Mouse (Mus musculus): ENCODE results near the gene Vps9d1. TPM values are rescaled to one million over a fixed set of nuclear protein-coding genes. Genes with fewer than 3 reads are reported as not detected.
"Not testable (repeated sequence)": the region's sequence is repeated elsewhere in the genome, so short reads cannot be mapped to it uniquely, and the experiment has no call there.

Gene Vps9d1
- 10 to 100 TPM; 58.6 to 69.5 TPM for total RNA-seq (2021)
- long read RNA-seq, experiment 1, transcript Vps9d1-203 (15 exons, 2,952 nt) = major isoform, 18 of 60 reads
- long read RNA-seq, experiment 1, partial matches to known transcripts = 13 of 60 reads
- long read RNA-seq, experiment 1, other reads (novel, unspliced or antisense) = 28 of 60 reads
- long read RNA-seq, experiment 2, transcript Vps9d1-203 (15 exons, 2,952 nt) = major isoform, 20 of 58 reads
- long read RNA-seq, experiment 2, partial matches to known transcripts = 18 of 58 reads
- long read RNA-seq, experiment 2, other reads (novel, unspliced or antisense) = 19 of 58 reads

DNA sequence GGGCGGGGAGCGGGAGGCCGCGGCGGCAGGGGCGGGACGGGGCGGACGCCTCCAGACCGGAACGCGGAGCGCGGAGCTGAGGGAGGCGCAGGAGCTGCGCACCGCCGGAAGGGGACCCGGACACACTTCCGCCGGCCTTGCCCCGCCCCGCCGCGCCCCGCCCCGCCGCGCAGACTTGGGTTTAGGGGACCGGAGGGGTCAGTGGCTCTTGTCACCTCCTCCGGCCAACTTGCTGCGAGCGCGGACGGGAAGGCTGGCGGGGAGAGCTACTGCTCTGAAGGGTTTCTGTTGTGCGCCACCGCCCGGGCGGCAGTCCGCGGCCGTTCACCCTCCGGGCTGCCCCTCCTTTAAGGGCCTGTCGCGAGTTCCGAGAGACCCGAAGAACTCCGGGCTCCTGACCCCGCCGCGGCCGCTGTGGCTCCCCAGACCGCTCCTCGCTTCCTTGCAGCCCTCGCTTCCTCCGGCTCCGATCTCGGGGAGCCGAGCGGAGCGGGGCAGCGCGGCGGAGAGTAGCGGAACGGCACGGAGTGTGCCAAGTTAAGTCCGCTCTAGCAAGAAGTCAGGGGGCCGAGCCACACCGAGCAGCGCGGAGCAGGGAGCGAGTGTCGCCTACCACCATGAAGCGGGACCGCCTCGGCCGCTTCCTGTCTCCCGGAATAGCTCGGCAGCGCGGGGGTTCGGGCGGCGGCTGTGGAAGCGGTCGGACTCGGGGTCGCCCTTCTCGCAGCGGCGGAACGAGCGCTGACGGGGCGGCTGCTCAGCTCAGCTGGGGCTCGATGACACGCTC lies at the start of gene Vps9d1, which contains the start of gene Zfp276:
Gene Vps9d1 (minus strand): TSS at position 250 of the 787 bp plus-strand sequence.
Gene Zfp276 (plus strand): TSS at position 97 of the 787 bp plus-strand sequence.
- peak; percentile 78 to 84 for DNase-seq (ENCODE audit: low spot score in 2 of 2)

GRCm38 (mm10) chr8:123298301-123298700 lies 44.2 kb upstream of the Vps9d1 start:
- no peak for DNase-seq (ENCODE audit: low spot score in 2 of 2)

- DNase-seq (ENCODE audit: low spot score in 2 of 2) = no peak
These were observed 38.6 kb upstream of the Vps9d1 start for GRCm38 (mm10) chr8:123292785-123293184.

DNA sequence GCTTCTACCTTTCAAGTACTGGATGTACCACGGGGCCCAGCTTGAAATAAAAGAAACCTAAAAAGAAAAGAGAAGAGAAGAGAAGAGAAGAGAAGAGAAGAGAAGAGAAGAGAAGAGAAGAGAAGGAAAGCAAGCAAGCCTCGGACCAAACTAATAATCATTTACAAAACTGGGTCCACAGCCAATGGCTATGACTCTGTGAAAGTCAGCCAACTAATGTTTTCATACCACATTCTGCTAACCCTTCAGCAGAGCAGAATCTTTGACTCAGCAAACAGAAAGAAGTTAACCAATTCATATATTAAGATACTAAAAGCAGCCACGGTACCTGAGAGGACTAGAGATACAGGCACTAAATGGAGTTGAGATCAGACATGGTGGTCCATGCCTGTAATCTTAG lies 38.1 kb upstream of the Vps9d1 start:
- DNase-seq (ENCODE audit: low spot score in 2 of 2) = no peak

GRCm38 (mm10) chr8:123291716-123292115 lies 37.6 kb upstream of the Vps9d1 start:
- DNase-seq (ENCODE audit: low spot score in 2 of 2) = no peak

GRCm38 (mm10) chr8:123290679-123291078 lies 36.5 kb upstream of the Vps9d1 start:
- DNase-seq (ENCODE audit: low spot score in 2 of 2) = no peak

- DNase-seq (ENCODE audit: low spot score in 2 of 2) = peak; percentile 25 to 38
These were observed 36.0 kb upstream of the Vps9d1 start for GRCm38 (mm10) chr8:123290166-123290565.

- DNase-seq (ENCODE audit: low spot score in 2 of 2) = no peak
These were observed 33.2 kb upstream of the Vps9d1 start for GRCm38 (mm10) chr8:123287362-123287761.

DNA sequence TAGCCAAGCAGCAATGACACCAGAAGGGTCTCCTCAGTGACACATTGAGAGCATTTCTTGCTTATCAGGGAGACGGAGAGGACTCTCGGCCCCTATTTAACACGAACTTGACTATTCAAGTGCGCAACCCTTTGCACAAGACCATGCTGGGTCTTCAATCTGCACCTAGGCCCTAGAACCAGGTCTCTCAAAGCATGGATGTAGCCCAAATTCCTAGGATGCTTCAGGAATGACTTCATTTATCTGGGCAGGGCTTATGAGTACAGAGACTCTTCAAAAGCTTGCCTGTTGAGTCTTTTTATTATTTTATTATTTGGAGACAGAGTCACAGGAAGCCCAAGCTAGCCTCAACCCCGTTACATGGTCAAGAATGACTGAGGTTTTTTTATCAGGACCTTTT lies 30.3 kb upstream of the Vps9d1 start:
- no peak for DNase-seq (ENCODE audit: low spot score in 2 of 2)

DNA sequence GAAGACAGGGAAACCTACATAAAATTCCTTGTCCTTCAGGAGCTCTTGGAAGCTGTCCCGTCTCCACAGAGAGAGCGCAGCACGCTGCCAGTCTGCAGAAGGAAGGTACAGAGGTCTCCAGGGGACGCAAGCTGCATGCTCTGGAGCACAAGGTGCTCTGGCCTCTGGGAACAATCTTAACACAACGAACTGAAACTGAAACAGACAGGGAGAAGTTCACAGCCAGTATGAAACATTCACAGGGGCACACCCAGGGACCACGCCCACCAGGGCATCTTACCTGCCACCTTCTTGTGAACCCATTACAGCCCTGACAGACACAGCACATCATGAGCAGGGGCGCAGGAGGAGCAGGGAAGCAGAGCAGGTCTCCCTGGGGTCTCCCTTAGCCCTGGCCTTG lies 29.8 kb upstream of the Vps9d1 start:
- DNase-seq (ENCODE audit: low spot score in 2 of 2) = no peak

- DNase-seq (ENCODE audit: low spot score in 2 of 2) = not testable (repeated sequence)
These were observed 28.8 kb upstream of the Vps9d1 start for GRCm38 (mm10) chr8:123282994-123283393.

DNA sequence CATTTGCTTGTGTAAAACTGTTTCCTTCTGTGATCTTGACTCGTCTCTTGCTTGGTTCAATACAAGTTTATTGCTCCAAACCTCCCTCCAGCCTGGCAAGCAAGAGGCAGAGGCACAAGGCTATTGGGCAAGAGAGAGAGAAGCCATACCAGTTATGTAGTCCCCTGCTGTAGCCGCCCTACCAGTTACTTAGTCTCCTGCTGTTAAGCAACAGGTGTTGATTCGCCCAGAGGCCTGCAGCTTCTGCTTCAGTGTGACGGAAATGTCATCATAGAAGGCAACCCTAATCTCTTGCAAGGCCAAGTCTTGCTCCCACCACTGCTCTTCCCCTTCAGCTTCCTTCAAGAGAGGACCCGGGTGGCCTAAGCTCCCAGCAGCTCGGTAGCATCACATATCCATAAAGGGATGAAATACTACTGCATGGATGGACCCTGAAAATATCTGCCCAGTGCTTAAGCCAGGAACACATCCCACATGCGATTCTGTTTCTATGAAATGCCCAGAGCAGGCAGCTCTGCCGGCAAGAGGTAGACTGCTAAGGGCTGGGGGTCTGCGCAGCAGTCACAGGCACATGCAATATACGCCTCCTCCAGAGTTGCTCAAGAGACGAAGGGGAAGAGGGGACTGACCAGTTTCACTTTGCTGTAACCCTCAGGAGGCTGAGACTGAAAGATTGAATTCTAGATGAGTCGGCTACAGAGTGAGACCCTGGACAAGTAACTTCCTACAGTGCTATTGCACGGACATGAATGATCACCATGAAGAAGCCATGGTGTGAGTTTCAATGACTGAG lies 26.4 kb upstream of the Vps9d1 start:
- DNase-seq (ENCODE audit: low spot score in 2 of 2) = no peak

DNA sequence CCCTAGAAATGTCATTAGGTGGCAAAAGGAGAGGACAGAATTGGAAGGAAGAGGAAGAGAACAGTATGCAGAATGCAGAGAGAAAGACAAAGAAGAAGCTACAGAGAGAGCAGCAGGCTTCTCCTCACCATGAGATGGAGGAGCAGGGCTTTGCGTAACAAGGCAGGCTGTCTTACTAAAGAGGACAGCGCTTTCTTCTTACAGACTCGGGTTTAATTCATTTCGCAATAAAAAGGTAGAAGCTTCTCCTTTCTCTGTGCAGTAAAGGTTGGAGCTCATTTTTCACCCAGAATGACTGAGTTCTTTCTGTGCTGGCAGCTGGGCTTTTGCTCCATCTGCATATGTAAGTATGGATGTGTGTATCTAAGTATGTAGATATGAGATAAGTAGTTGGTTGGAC lies 25.7 kb upstream of the Vps9d1 start:
- no peak for DNase-seq (ENCODE audit: low spot score in 2 of 2)

DNA sequence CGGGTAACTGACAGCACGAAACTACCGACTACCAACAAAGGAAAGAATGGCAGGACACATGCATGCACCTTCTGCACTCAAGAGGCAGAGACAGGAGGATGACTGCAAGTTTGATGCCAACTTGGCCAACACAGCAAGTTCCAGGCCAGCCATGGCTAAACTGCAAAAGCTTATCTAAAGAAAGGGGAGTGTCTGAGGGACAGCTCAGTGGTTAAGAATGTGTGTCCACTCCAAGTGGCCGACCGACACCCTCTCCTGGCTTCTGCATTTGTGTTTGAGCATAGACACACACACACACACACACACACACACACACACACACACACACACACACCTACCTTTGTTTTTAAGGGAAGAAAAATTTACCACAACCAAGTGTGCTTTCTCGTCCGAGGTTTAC lies 24.3 kb upstream of the Vps9d1 start:
- DNase-seq (ENCODE audit: low spot score in 2 of 2) = no peak

DNA sequence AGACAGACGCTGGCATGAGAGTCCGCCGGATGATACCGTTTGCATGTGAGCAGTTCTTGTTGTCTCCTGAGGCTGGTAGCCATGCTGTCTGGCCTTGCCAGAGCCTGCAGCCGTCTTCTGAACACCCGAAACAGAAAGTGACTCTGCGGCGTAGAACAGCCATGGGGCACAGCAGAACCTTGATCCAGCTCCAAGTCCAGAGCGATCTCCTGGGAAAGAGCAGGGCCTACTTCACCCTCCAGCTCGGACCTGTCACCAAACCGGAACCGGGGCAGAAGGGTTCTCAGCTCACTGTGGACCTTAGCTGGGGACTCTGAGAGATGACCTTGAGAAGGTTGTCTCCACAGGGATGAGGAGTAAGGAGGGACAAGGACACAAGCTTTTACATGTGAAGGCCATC lies 20.9 kb upstream of the Vps9d1 start:
- no peak for DNase-seq (ENCODE audit: low spot score in 2 of 2)

GRCm38 (mm10) chr8:123274447-123274846 lies 20.3 kb upstream of the Vps9d1 start:
- DNase-seq (ENCODE audit: low spot score in 2 of 2) = no peak

- no peak for DNase-seq (ENCODE audit: low spot score in 2 of 2)
These were observed 17.8 kb upstream of the Vps9d1 start for GRCm38 (mm10) chr8:123271901-123272300.

GRCm38 (mm10) chr8:123271147-123271546 lies 17.0 kb upstream of the Vps9d1 start:
- DNase-seq (ENCODE audit: low spot score in 2 of 2) = no peak

GRCm38 (mm10) chr8:123267926-123268656 lies 13.9 kb upstream of the Vps9d1 start:
- no peak for DNase-seq (ENCODE audit: low spot score in 2 of 2)

DNA sequence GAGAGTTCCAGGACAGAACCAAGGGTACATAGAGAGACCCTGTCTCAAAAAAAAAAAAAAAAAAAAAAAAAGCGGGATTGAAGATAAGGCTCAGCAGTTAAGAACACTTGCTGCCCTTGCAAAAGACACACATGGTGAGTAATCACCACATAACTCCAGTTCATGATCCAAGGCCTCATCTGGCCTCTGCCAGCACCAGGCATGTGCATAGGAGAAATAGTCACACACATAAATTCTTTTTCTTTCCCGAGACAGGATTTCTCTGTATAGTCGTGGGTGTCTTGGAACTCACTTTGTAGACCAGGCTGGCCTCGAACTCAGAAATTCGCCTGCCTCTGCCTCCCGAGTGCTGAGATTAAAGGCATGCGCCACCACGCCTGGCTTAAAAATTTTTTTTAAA lies 3.4 kb upstream of the Vps9d1 start:
- DNase-seq (ENCODE audit: low spot score in 2 of 2) = not testable (repeated sequence)

GRCm38 (mm10) chr8:123257114-123257513 lies 3.0 kb upstream of the Vps9d1 start:
- DNase-seq (ENCODE audit: low spot score in 2 of 2) = peak; percentile 56 to 68
